Mouse (Mus musculus) lung, embryonic 14.5 days (tissue): Measurements from ENCODE around the gene Det1. TPM values are rescaled to one million over a fixed set of nuclear protein-coding genes. Genes with fewer than 3 reads are reported as not detected.
A peak's percentile ranks its signal among the peaks of the same experiment; 100 is the strongest.

ENCODE experiments used
- ATAC-seq: fragments of 200-750 bp; cut with Nextera tagmentation; 2 replicates; pipeline ENCODE4 v1.8.0; 2017; ENCODE audit warnings: mild to moderate bottlenecking, moderate TSS enrichment, moderate library complexity; ENCODE audit not compliant: insufficient read depth
- DNase-seq: peaks from one replicate; pipeline ENCODE4 v3.0.0-alpha.2; 2015
- H3K27ac ChIP-seq: fragments of 300-500 bp; sonication (generic); 2 replicates; pipeline ENCODE4 v1.5.1; 2014; ENCODE audit warnings: low read depth, mild to moderate bottlenecking, moderate library complexity
- H3K27me3 ChIP-seq: fragments of 300-500 bp; sonication (generic); 2 replicates; pipeline ENCODE4 v1.6.1; 2014; ENCODE audit warnings: low read length, control low read depth; ENCODE audit not compliant: insufficient read depth
- H3K36me3 ChIP-seq: fragments of 300-500 bp; sonication (generic); 2 replicates; pipeline ENCODE4 v1.6.1; 2014; ENCODE audit warnings: control low read depth; ENCODE audit not compliant: insufficient read depth
- H3K4me1 ChIP-seq: fragments of 300-500 bp; sonication (generic); 2 replicates; pipeline ENCODE4 v1.6.1; 2014; ENCODE audit warnings: antibody characterized with exemption, control low read depth; ENCODE audit not compliant: insufficient read depth
- H3K4me2 ChIP-seq: fragments of 300-500 bp; sonication (generic); 2 replicates; pipeline ENCODE4 v1.6.1; 2014; ENCODE audit warnings: mild to moderate bottlenecking
- H3K4me3 ChIP-seq: fragments of 300-500 bp; sonication (generic); 2 replicates; pipeline ENCODE4 v1.5.1; 2014; ENCODE audit warnings: low read depth, low read length
- H3K9ac ChIP-seq: fragments of 300-500 bp; sonication (generic); 2 replicates; pipeline ENCODE4 v1.6.1; 2014
- H3K9me3 ChIP-seq: fragments of 300-500 bp; sonication (generic); 2 replicates; pipeline ENCODE4 v1.6.1; 2016; ENCODE audit warnings: low read depth, low read length, control low read depth
- CTCF ChIP-seq: IDR thresholded peaks from 2 replicates; pipeline ENCODE4 v1.5.1; 2016; ENCODE audit warnings: antibody characterized with exemption, low read depth
- WGBS: fragments of 180-500 bp; shearing (Covaris S2); extraction: QIAGEN DNeasy Blood & Tissue Kit; methylation state at CpG from one replicate; pipeline ENCODE4 v1.1.7; 2014; 5-methylcytosine and 5-hydroxymethylcytosine counted together
- polyA plus RNA-seq: library from polyadenylated mRNA; unstranded; fragments of >200 nt; fragmentation: Nextera tagmentation; extraction: Ambion mirVana; gene quantifications from 2 replicates; pipeline ENCODE4 v1.2.1, GENCODE M21; 2014

Det1 gene
- polyA plus RNA-seq, 1 experiment from 2014 or later = 22.0 TPM

GRCm38 (mm10) chr7:78818336-78818735 lies 28.7 kb downstream of the Det1 start:
- ATAC-seq = no peak
- H3K27ac ChIP-seq = no peak overlapping the region
- H3K4me2 ChIP-seq = no peak overlapping the region
- no peak overlapping the region for H3K9ac ChIP-seq
- no peak for TF ChIP-seq CTCF
- H3K9me3 ChIP-seq = no peaks in the 10 kb centered on the region
- no peak overlapping the region for H3K4me3 ChIP-seq
- WGBS = 70% methylated on average over 12 of the region's 12 CpGs
- no peaks in the 10 kb centered on the region for H3K27me3 ChIP-seq
- DNase-seq = no peak
- no peaks in the 10 kb centered on the region for H3K4me1 ChIP-seq
- H3K36me3 ChIP-seq = peaks cover 8% of the 10 kb centered on the region; the same call in 1 of the 2 replicates

- Histone ChIP-seq H3K27me3 (no peaks in the 10 kb centered on the region), H3K27ac (no peak overlapping the region), H3K4me1 (no peaks in the 10 kb centered on the region), H3K9ac (no peak overlapping the region), H3K4me3 (no peak overlapping the region), H3K36me3 (no peaks in the 10 kb centered on the region), H3K9me3 (no peaks in the 10 kb centered on the region), H3K4me2 (no peak overlapping the region)
- ATAC-seq = no peak
- DNase-seq = no peak
- TF ChIP-seq CTCF = no peak
Measured at GRCm38 (mm10) chr7:78814766-78815165, 32.3 kb downstream of the Det1 start.

DNA sequence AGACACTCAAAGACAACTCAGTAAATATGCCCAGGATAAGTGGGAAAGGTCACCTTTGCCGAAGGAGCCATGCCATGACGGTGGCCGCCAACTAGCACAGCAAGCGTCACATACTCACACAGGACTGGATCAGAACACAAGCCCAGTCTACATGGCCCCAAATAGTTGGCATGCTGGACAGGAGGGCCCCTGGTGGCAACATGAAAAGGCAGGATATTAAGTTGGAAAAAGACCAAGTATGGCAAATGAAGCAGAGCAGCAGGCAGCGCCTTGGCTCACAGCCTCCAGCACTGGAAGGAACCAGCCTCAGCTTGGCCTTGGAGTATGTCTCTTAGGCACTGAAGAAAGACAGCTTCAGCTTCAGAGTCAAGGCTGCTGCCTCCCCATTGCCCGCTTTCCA lies 33.3 kb downstream of the Det1 start:
- DNase-seq (no peak), ATAC-seq (no peak)
- Histone ChIP-seq H3K4me3 (no peak overlapping the region), H3K36me3 (no peaks in the 10 kb centered on the region), H3K9me3 (no peaks in the 10 kb centered on the region), H3K9ac (no peak overlapping the region), H3K4me1 (no peaks in the 10 kb centered on the region), H3K27ac (no peak overlapping the region), H3K27me3 (no peaks in the 10 kb centered on the region), H3K4me2 (no peak overlapping the region)
- no peak for TF ChIP-seq CTCF
- 85% methylated on average over 6 of the region's 6 CpGs for WGBS

DNA sequence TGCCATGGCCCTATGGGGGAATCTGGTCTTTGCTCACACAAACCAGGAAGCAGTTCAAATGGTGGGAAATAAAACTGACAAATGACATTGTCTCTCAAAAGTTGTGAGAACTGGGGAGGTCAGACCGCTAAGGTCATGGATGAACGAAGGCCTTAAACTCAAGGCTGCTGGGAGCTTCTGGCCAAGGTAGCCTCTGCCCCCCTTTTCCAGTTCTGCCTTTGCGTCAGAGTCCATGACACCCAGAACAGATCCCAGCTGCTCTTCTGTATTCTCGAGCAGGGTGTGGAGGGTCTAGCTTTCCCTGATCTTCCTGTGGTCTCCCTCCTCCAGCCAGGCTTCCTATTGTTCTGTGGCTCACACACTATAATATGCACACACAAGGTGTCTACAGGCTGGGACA lies 39.9 kb downstream of the Det1 start:
- DNase-seq (no peak), ATAC-seq (no peak)
- no peak for TF ChIP-seq CTCF
- WGBS = 63% methylated on average over 4 of the region's 4 CpGs
- Histone ChIP-seq H3K4me2 (no peak overlapping the region), H3K4me3 (no peak overlapping the region), H3K4me1 (no peaks in the 10 kb centered on the region), H3K9me3 (no peaks in the 10 kb centered on the region), H3K27me3 (no peaks in the 10 kb centered on the region), H3K27ac (no peak overlapping the region), H3K9ac (no peak overlapping the region), H3K36me3 (no peaks in the 10 kb centered on the region)

GRCm38 (mm10) chr7:78803841-78804240 lies 43.2 kb downstream of the Det1 start:
- H3K27me3 ChIP-seq = no peaks in the 10 kb centered on the region
- no peak overlapping the region for H3K4me3 ChIP-seq
- H3K4me1 ChIP-seq = no peaks in the 10 kb centered on the region
- H3K36me3 ChIP-seq = no peaks in the 10 kb centered on the region
- no peak overlapping the region for H3K27ac ChIP-seq
- no peak overlapping the region for H3K4me2 ChIP-seq
- no peaks in the 10 kb centered on the region for H3K9me3 ChIP-seq
- DNase-seq (no peak), ATAC-seq (no peak)
- WGBS = 68% methylated on average over 3 of the region's 3 CpGs
- TF ChIP-seq CTCF = peak; percentile 14; the same call in 1 of the 2 replicates
- no peak overlapping the region for H3K9ac ChIP-seq

- no peak for TF ChIP-seq CTCF
- ATAC-seq (no peak), DNase-seq (no peak)
- H3K4me2 ChIP-seq = no peak overlapping the region
- WGBS = 69% methylated on average over 9 of the region's 9 CpGs
- no peak overlapping the region for H3K27ac ChIP-seq
- no peak overlapping the region for H3K9ac ChIP-seq
- H3K36me3 ChIP-seq = no peaks in the 10 kb centered on the region
- no peaks in the 10 kb centered on the region for H3K27me3 ChIP-seq
- no peak overlapping the region for H3K4me3 ChIP-seq
- H3K4me1 ChIP-seq = no peaks in the 10 kb centered on the region
- no peaks in the 10 kb centered on the region for H3K9me3 ChIP-seq
Measured at GRCm38 (mm10) chr7:78799730-78800496, 47.1 kb downstream of the Det1 start.

GRCm38 (mm10) chr7:78797843-78798455 lies 49.1 kb downstream of the Det1 start:
- H3K36me3 ChIP-seq = 0 out of 2 replicates have a peak, but pooled peaks cover 3% of the 10 kb centered on the region
- ATAC-seq (no peak), DNase-seq (no peak)
- H3K27ac ChIP-seq = no peak overlapping the region
- no peaks in the 10 kb centered on the region for H3K27me3 ChIP-seq
- H3K4me1 ChIP-seq = no peaks in the 10 kb centered on the region
- no peaks in the 10 kb centered on the region for H3K9me3 ChIP-seq
- H3K4me3 ChIP-seq = no peak overlapping the region
- TF ChIP-seq CTCF = no peak
- H3K4me2 ChIP-seq = no peak overlapping the region
- 50% methylated on average over 9 of the region's 9 CpGs for WGBS
- no peak overlapping the region for H3K9ac ChIP-seq
